Mouse (Mus musculus) layer of hippocampus, adult 9-10 months (tissue): ENCODE measurements around the gene Pno1.

Experiments used
- DNase-seq: peaks from one replicate; pipeline ENCODE4 v3.0.0; 2022; ENCODE audit warnings: low spot score

Gene Pno1

DNA sequence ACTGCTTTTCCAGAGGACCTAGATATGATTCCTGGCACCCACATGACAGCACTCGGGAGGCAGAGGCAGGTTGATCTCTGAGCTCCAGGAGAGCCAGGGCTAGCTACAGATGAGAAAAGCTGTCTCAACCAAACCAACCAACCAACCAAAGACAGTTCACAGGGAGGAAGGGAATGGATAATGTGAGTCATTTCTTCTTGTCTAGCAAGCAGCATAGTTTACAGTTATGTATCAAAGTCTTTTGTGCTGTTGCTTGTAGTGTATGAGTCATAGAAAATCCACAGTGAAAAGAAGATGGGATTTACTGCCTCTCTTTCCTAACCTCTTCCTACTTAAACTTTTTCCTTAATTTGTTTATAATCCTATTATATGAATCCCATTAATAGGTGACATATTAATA, 34.7 kb downstream of the Pno1 start:
- no peak for DNase-seq

GRCm38 (mm10) chr11:17172300-17172699, 39.1 kb downstream of the Pno1 start:
- no peak for DNase-seq

- no peak for DNase-seq
These were observed 40.2 kb downstream of the Pno1 start for GRCm38 (mm10) chr11:17170938-17171729.

GRCm38 (mm10) chr11:17169262-17169661, 42.1 kb downstream of the Pno1 start:
- DNase-seq, result no peak

- no peak for DNase-seq
These were observed 44.7 kb downstream of the Pno1 start for GRCm38 (mm10) chr11:17166627-17167026.

DNA sequence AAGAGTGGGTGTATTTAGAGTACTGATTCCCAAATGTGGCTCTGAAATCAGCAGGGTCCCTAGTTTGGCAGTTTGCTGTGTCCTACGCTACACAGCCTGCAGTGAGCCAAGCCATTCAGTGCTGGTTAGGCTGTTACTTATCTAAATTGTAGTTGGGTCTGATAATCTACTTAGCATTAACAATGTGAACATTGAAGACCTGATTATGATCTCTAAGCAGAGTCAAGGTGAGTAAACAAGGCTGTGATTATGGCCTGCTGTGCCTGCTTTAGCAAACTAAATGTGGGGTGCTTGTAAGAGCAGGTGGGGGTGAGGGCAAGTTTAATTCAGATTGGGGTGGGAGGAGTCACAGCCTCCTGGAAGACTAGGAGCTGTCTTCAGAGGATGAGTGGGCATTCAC, 47.4 kb downstream of the Pno1 start:
- no peak for DNase-seq

- DNase-seq, result peak; percentile 69
These were observed 51.1 kb downstream of the Pno1 start for GRCm38 (mm10) chr11:17160242-17160641.

- peak; percentile 32 for DNase-seq
These were observed 51.6 kb downstream of the Pno1 start for GRCm38 (mm10) chr11:17159738-17160241.

DNA sequence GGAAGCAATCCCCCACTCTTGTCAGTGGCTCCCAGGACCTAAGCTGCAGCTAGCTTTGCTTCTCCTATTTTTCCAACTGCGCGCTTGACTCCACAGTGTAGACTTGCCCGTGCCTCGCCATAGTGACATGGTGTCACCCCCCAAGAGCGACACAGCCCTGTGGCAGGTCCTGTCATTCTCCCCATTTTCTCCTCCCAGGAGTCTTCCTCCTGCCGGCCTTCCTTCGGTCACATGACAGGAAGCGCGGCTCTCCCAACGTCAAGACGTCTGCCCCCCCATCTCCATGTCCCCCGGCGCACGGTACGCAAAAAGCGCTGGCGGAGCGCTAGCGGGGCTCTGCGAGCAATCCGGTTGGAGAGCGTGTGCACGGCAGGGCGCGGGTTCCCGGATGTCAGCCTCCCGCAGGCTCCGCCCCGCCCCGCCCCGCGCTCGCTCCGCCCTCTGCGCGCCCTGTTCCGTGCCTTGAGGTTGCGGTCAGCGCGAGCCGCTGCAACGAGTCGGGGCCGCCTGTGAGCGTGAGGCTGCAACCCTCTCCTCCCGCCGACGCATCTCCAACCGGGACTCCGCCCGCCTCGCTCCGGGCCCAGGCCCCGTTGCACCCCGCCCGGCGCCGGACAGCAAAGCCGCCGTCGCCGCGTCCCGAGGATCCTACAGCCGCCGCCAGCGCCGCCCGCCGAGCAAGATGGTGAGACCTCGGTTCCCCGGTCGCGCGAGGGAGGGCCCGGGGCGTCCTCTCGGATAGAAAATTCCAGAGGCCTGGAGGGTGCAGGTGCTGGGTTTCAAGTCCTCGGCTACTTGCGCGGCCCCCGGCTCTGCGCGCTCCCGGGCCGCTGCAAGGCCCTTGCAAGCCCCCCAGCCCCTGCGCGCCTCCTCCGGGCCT, 52.3 kb downstream of the Pno1 start, which contains the start of gene Ppp3r1:
TSS of gene Ppp3r1 (plus strand) at position 406 of the 880 bp plus-strand sequence.
- DNase-seq, result peak; percentile 76
